Mouse (Mus musculus): ENCODE measurements around the gene Atp6v1c2.

GRCm38 (mm10) chr12:17239428-17239688 lies 89.8 kb downstream of the Atp6v1c2 start:
- TF ChIP-seq POLR2A (IDR thresholded peaks at IDR 0.05; ENCODE audit: control insufficient read depth, extremely low read depth, insufficient read depth, low read length, poor library complexity) (no peak), CTCF (IDR thresholded peaks at IDR 0.05; ENCODE audit: borderline replicate concordance, control insufficient read depth, extremely low read depth, insufficient read depth, low read length, poor library complexity) (no peak)
